ENCODE assay signal across 10 mouse cellular contexts in the genomic region with DNA sequence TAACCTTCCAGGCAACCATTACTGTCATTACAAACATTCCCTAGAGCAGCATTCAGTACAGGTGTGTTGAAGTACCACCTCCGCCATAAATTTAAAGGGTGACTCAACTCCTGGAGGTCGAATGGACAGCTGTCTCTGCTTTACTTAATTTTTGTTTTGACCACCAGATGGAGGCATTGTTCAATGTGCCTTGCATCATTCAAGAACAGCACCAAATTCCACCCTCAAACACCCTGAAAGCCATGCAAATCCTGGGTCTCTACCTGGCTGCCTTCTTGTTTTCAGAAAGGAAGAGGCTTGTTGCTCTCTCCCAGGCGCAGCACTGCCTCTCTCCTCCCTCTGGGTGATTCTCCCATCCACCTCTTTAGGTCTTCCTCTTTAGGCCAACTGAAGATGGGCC.
DNase-seq lines count a peak whose midpoint lies in the region; ATAC-seq and TF ChIP-seq lines count a peak whose summit lies in the region.
"Had no signal": no experiment of that assay in that cellular context is flagged by ENCODE, and none has a peak within 500 bp of the region (broad histone marks: within the 10 kb centered on the region; RNA-seq: fewer than 3 reads in every experiment).

No protein-coding gene starts in this region.

- peak; percentile 93 for TF ChIP-seq CTCF in intestine, postnatal 0 days (IDR thresholded peaks at IDR 0.05; ENCODE audit: low read depth)

- H3K27me3 ChIP-seq in embryonic facial prominence, embryonic 13.5 days: no peaks in the 10 kb centered on the region
- H3K27me3 ChIP-seq in intestine, postnatal 0 days (replicated peaks; ENCODE audit: control insufficient read depth, insufficient read depth, low read length): no peaks in the 10 kb centered on the region
- H3K27me3 ChIP-seq: embryonic facial prominence, embryonic 15.5 days had no signal

- H3K9ac ChIP-seq in embryonic facial prominence, embryonic 13.5 days: 0 out of 2 replicates have a peak overlapping the region, but pooled peaks have one; percentile 1
- no peak overlapping the region for H3K9ac ChIP-seq in intestine, postnatal 0 days (ENCODE audit: low read depth, low read length)
- H3K9ac ChIP-seq: embryonic facial prominence, embryonic 15.5 days had no signal

- H3K27ac ChIP-seq in embryonic facial prominence, embryonic 13.5 days: no peak overlapping the region
- H3K27ac ChIP-seq in intestine, postnatal 0 days (ENCODE audit: low read depth, low read length): no peak overlapping the region
- H3K27ac ChIP-seq: embryonic facial prominence, embryonic 15.5 days; macrophage had no signal

- H3K4me1 ChIP-seq in embryonic facial prominence, embryonic 13.5 days: peaks cover 8% of the 10 kb centered on the region; the same call in 1 of the 2 replicates
- H3K4me1 ChIP-seq in intestine, postnatal 0 days (replicated peaks; ENCODE audit: control insufficient read depth, insufficient read depth, low read length): no peaks in the 10 kb centered on the region

- H3K4me3 ChIP-seq in embryonic facial prominence, embryonic 13.5 days: no peak overlapping the region
- no peak overlapping the region for H3K4me3 ChIP-seq in intestine, postnatal 0 days (ENCODE audit: low read depth, low read length)
- H3K4me3 ChIP-seq: embryonic facial prominence, embryonic 15.5 days had no signal

- no peak for ATAC-seq in embryonic facial prominence, embryonic 13.5 days (ENCODE audit: insufficient number of reproducible peaks, insufficient read depth, low FRiP score, low TSS enrichment, low read depth)
- ATAC-seq in intestine, postnatal 0 days: peak; percentile 38

- no peaks in the 10 kb centered on the region for H3K9me3 ChIP-seq in embryonic facial prominence, embryonic 13.5 days
- no peaks in the 10 kb centered on the region for H3K9me3 ChIP-seq in intestine, postnatal 0 days (ENCODE audit: control insufficient read depth)
- H3K9me3 ChIP-seq: embryonic facial prominence, embryonic 15.5 days had no signal

- no peaks in the 10 kb centered on the region for H3K36me3 ChIP-seq in embryonic facial prominence, embryonic 13.5 days
- H3K36me3 ChIP-seq in intestine, postnatal 0 days (ENCODE audit: control insufficient read depth, insufficient read depth): no peaks in the 10 kb centered on the region
- H3K36me3 ChIP-seq: embryonic facial prominence, embryonic 15.5 days had no signal

- 19% methylated on average over 3 of the region's 3 CpGs for WGBS in embryonic facial prominence, embryonic 13.5 days
- 12% methylated on average over 3 of the region's 3 CpGs for WGBS in intestine, postnatal 0 days

- H3K4me2 ChIP-seq in embryonic facial prominence, embryonic 13.5 days: 0 out of 2 replicates have a peak overlapping the region, but pooled peaks have one; percentile 12
- no peak overlapping the region for H3K4me2 ChIP-seq in intestine, postnatal 0 days (replicated peaks; ENCODE audit: low read depth)
- H3K4me2 ChIP-seq: embryonic facial prominence, embryonic 15.5 days had no signal

- intact Hi-C loops in heart, postnatal 25 days (cut with DNase I): loop anchor here (1.0 to 2.0 kb wide), 2 partner anchors 136 to 157 kb away; no protein-coding TSS in a partner anchor

- peak; percentile 90 for DNase-seq in heart, adult 11 months
- DNase-seq in heart, postnatal 25 days (ENCODE audit: low spot score): no peak
- DNase-seq in A20 (ENCODE audit: low read depth, low spot score): peak; percentile 46
- DNase-seq in T-cell, adult 2 months (ENCODE audit: low spot score): peak; percentile 58
- peak; percentile 83 for DNase-seq in lung, postnatal 36 days
- DNase-seq in ovary, adult 18-20 months (ENCODE audit: low spot score): no peak

Comparison
In these comparisons a context has a peak if more than half of its experiments do, and no peak if none do; other contexts are left out.
1. DNase-seq: peak in heart, adult 11 months (single experiment), A20 (single experiment), T-cell, adult 2 months (single experiment) and lung, postnatal 36 days (single experiment); none in heart, postnatal 25 days (single experiment) and ovary, adult 18-20 months (single experiment).